Mouse (Mus musculus): ENCODE measurements at regions not wholly inside any gene's neighbourhood (a gene's known extent, or its start where the extent isn't known, plus 50 kb on each side); places are given as distances from the start of the nearest gene placed in this dataset.

- TF ChIP-seq CTCF (IDR thresholded peaks at IDR 0.05) = no peak
- TF ChIP-seq EP300 (IDR thresholded peaks at IDR 0.05) = no peak
Measured at GRCm38 (mm10) chr1:155023324-155023723, 76.1 kb downstream of the Ier5 start.
